Mouse (Mus musculus): ENCODE measurements around the gene Sytl3.
"Not testable (repeated sequence)": the region's sequence is repeated elsewhere in the genome, so short reads cannot be mapped to it uniquely, and the experiment has no call there.

GRCm38 (mm10) chr17:6645668-6646067 is 13.2 kb upstream of the Sytl3 start:
- not testable (repeated sequence) for TF ChIP-seq POLR2A (IDR thresholded peaks at IDR 0.05; ENCODE audit: borderline replicate concordance, control insufficient read depth, low read depth, low read length); CTCF (IDR thresholded peaks at IDR 0.05; ENCODE audit: control insufficient read depth, insufficient read depth, low read length)

Measured in bone marrow, adult 2 months (tissue).